Mouse (Mus musculus) gastrocnemius, postnatal 14 days (tissue): ENCODE data around the gene Lyzl6. TPM values are rescaled to one million over a fixed set of nuclear protein-coding genes. Genes with fewer than 3 reads are reported as not detected.
"Not testable (repeated sequence)": the region's sequence is repeated elsewhere in the genome, so short reads cannot be mapped to it uniquely, and the experiment has no call there.

Experiments used
- DNase-seq: peaks from one replicate; pipeline ENCODE4 v3.0.0; 2021; ENCODE audit warnings: mixed read lengths
- intact Hi-C: fragments of 180-260 bp; cut with DNase I; formaldehyde crosslinking; loops from one replicate; pipeline ENCODE4 v1.15.1; 2025; ENCODE audit warnings: low total_unique reads
- long read RNA-seq, 2 experiments: library from polyadenylated mRNA; stranded (forward); transcript quantifications; one replicate each; pipeline ENCODE4 v2.0.0; 2021
- total RNA-seq, 2 experiments: library from RNA; stranded (reverse); gene quantifications; 2 replicates each; pipeline ENCODE4 v1.2.3; 2021

Lyzl6 gene
- total RNA-seq, result not detected
- long read RNA-seq, experiment 1, result 0 reads
- long read RNA-seq, experiment 2, result 0 reads

- intact Hi-C loops, result loop anchor here (5.0 kb wide), 2 partner anchors 34 to 124 kb away; no protein-coding TSS in a partner anchor
- no peak for DNase-seq
Measured at GRCm38 (mm10) chr11:103638790-103639189, at the start of gene Lyzl6. TSS of gene Lyzl6 (minus strand) at chr11:103638890.

- intact Hi-C loops, result no loop called here
- no peak for DNase-seq
Measured at GRCm38 (mm10) chr11:103686706-103687105, 48.0 kb upstream of the Lyzl6 start.

- no peak for DNase-seq
Measured at GRCm38 (mm10) chr11:103685261-103685736, 46.6 kb upstream of the Lyzl6 start.

GRCm38 (mm10) chr11:103683667-103684334 lies 45.1 kb upstream of the Lyzl6 start:
- intact Hi-C loops, result no loop called here
- DNase-seq, result no peak

More at GRCm38 (mm10) chr11:103685261-103685736, 46.6 kb upstream of the Lyzl6 start:
- intact Hi-C loops, result no loop called here

GRCm38 (mm10) chr11:103677042-103677441 lies 38.4 kb upstream of the Lyzl6 start:
- intact Hi-C loops, result not testable (repeated sequence)
- peak; percentile 38 for DNase-seq

GRCm38 (mm10) chr11:103675556-103675955 lies 36.9 kb upstream of the Lyzl6 start:
- intact Hi-C loops, result no loop called here

GRCm38 (mm10) chr11:103666907-103667426 lies 28.3 kb upstream of the Lyzl6 start:
- intact Hi-C loops, result no loop called here
- no peak for DNase-seq

More at GRCm38 (mm10) chr11:103675556-103675955, 36.9 kb upstream of the Lyzl6 start:
- peak; percentile 25 for DNase-seq

- intact Hi-C loops, result no loop called here
- DNase-seq, result no peak
Measured at GRCm38 (mm10) chr11:103666181-103666906, 27.7 kb upstream of the Lyzl6 start.

- intact Hi-C loops, result no loop called here
- no peak for DNase-seq
Measured at GRCm38 (mm10) chr11:103665695-103666094, 27.0 kb upstream of the Lyzl6 start.

GRCm38 (mm10) chr11:103663119-103663518 lies 24.4 kb upstream of the Lyzl6 start:
- intact Hi-C loops, result no loop called here
- DNase-seq, result no peak

GRCm38 (mm10) chr11:103662546-103662945 lies 23.9 kb upstream of the Lyzl6 start:
- intact Hi-C loops, result no loop called here
- DNase-seq, result no peak

- no peak for DNase-seq
- intact Hi-C loops, result no loop called here
Measured at GRCm38 (mm10) chr11:103661863-103662262, 23.2 kb upstream of the Lyzl6 start.

GRCm38 (mm10) chr11:103658189-103658588 lies 19.5 kb upstream of the Lyzl6 start:
- no peak for DNase-seq
- intact Hi-C loops, result no loop called here

- intact Hi-C loops, result no loop called here
- peak; percentile 28 for DNase-seq
Measured at GRCm38 (mm10) chr11:103656520-103656919, 17.8 kb upstream of the Lyzl6 start.

- intact Hi-C loops, result no loop called here
- no peak for DNase-seq
Measured at GRCm38 (mm10) chr11:103653359-103653965, 14.8 kb upstream of the Lyzl6 start.

- intact Hi-C loops, result no loop called here
- no peak for DNase-seq
Measured at GRCm38 (mm10) chr11:103651426-103651825, 12.7 kb upstream of the Lyzl6 start.

GRCm38 (mm10) chr11:103649983-103650493 lies 11.3 kb upstream of the Lyzl6 start:
- DNase-seq, result no peak
- intact Hi-C loops, result loop anchor here (10.0 kb wide), 1 partner anchor 265 kb away; no protein-coding TSS in a partner anchor

GRCm38 (mm10) chr11:103649301-103649982 lies 10.8 kb upstream of the Lyzl6 start, which contains the start of gene Rprml:
TSS of gene Rprml (plus strand) at chr11:103649570.
- intact Hi-C loops, result loop anchor here (10.0 kb wide), 1 partner anchor 265 kb away; no protein-coding TSS in a partner anchor
- DNase-seq, result no peak

GRCm38 (mm10) chr11:103648656-103649055 lies 10.0 kb upstream of the Lyzl6 start:
- no peak for DNase-seq
- intact Hi-C loops, result loop anchor here (10.0 kb wide), 1 partner anchor 266 kb away; no protein-coding TSS in a partner anchor
